Mouse (Mus musculus): ENCODE measurements around the gene Car11.
A peak's percentile ranks its signal among the peaks of the same experiment; 100 is the strongest.

Car11 gene

GRCm38 (mm10) chr7:45725151-45725550, 25.5 kb downstream of the Car11 start:
- no peak for DNase-seq

GRCm38 (mm10) chr7:45725713-45726112, 26.1 kb downstream of the Car11 start, which contains the start of gene Spaca4:
TSS of gene Spaca4 (minus strand) at chr7:45725813.
- DNase-seq = no peak

- DNase-seq = no peak
These were observed 26.8 kb downstream of the Car11 start for GRCm38 (mm10) chr7:45726419-45726818.

- DNase-seq = no peak
These were observed 28.0 kb downstream of the Car11 start for GRCm38 (mm10) chr7:45727625-45728024.

GRCm38 (mm10) chr7:45730727-45731431, 31.2 kb downstream of the Car11 start:
- peak; percentile 34 to 43 for DNase-seq

- DNase-seq = peak; percentile 74 to 87
These were observed 33.8 kb downstream of the Car11 start for GRCm38 (mm10) chr7:45733477-45733876.

GRCm38 (mm10) chr7:45739162-45739763, 39.6 kb downstream of the Car11 start:
- peak in 1 of 2 experiments; percentile 71 for DNase-seq

GRCm38 (mm10) chr7:45739820-45740219, 40.2 kb downstream of the Car11 start:
- DNase-seq = no peak

- no peak for DNase-seq
These were observed 41.7 kb downstream of the Car11 start for GRCm38 (mm10) chr7:45741308-45741707.

- DNase-seq = peak in 1 of 2 experiments; percentile 59
These were observed 42.1 kb downstream of the Car11 start for GRCm38 (mm10) chr7:45741777-45742176.

- DNase-seq = no peak
These were observed 42.7 kb downstream of the Car11 start for GRCm38 (mm10) chr7:45742338-45742737.

- DNase-seq = no peak
These were observed 44.7 kb downstream of the Car11 start for GRCm38 (mm10) chr7:45744387-45744786.

- no peak for DNase-seq
These were observed 46.9 kb downstream of the Car11 start for GRCm38 (mm10) chr7:45746518-45746917.

GRCm38 (mm10) chr7:45747450-45747849, 47.8 kb downstream of the Car11 start:
- DNase-seq = no peak

- DNase-seq = no peak
These were observed 48.5 kb downstream of the Car11 start for GRCm38 (mm10) chr7:45748110-45748509.

- DNase-seq = no peak
These were observed 49.8 kb downstream of the Car11 start for GRCm38 (mm10) chr7:45749401-45749800.

GRCm38 (mm10) chr7:45750162-45750561, 50.5 kb downstream of the Car11 start:
- no peak for DNase-seq

Measured in thymus, adult 18-20 months (tissue).